Mouse (Mus musculus): ENCODE data around the gene Podxl2. TPM values are rescaled to one million over a fixed set of nuclear protein-coding genes. Genes with fewer than 3 reads are reported as not detected.

The Podxl2 gene
- polyA plus RNA-seq, 1 experiment from 2014 or later: 36.3 TPM

- TF ChIP-seq CTCF (IDR thresholded peaks at IDR 0.05; ENCODE audit: low read depth): no peak
- H3K9me3 ChIP-seq (ENCODE audit: control insufficient read depth): no peaks in the 10 kb centered on the region
- H3K4me1 ChIP-seq (replicated peaks; ENCODE audit: control insufficient read depth, insufficient read depth, low read length): no peaks in the 10 kb centered on the region
- WGBS: 81% methylated on average over 4 of the region's 4 CpGs
- H3K36me3 ChIP-seq (ENCODE audit: control insufficient read depth, insufficient read depth): peaks cover 39% of the 10 kb centered on the region
- H3K27ac ChIP-seq (ENCODE audit: low read depth, low read length): no peak overlapping the region
- no peak overlapping the region for H3K4me2 ChIP-seq (replicated peaks; ENCODE audit: low read depth)
- H3K9ac ChIP-seq (ENCODE audit: low read depth, low read length): no peak overlapping the region
- H3K4me3 ChIP-seq (ENCODE audit: low read depth, low read length): no peak overlapping the region
- no peaks in the 10 kb centered on the region for H3K27me3 ChIP-seq (replicated peaks; ENCODE audit: control insufficient read depth, insufficient read depth, low read length)
- ATAC-seq: no peak
Observed at GRCm38 (mm10) chr6:88913022-88913421, 38.2 kb upstream of the Podxl2 start.

GRCm38 (mm10) chr6:88909151-88909550 is 34.3 kb upstream of the Podxl2 start:
- H3K27me3 ChIP-seq (replicated peaks; ENCODE audit: control insufficient read depth, insufficient read depth, low read length): no peaks in the 10 kb centered on the region
- no peak overlapping the region for H3K9ac ChIP-seq (ENCODE audit: low read depth, low read length)
- no peak overlapping the region for H3K27ac ChIP-seq (ENCODE audit: low read depth, low read length)
- no peak for TF ChIP-seq CTCF (IDR thresholded peaks at IDR 0.05; ENCODE audit: low read depth)
- H3K4me3 ChIP-seq (ENCODE audit: low read depth, low read length): no peak overlapping the region
- H3K9me3 ChIP-seq (ENCODE audit: control insufficient read depth): no peaks in the 10 kb centered on the region
- 0 out of 2 replicates have a peak, but pooled peaks cover 3% of the 10 kb centered on the region for H3K4me1 ChIP-seq (replicated peaks; ENCODE audit: control insufficient read depth, insufficient read depth, low read length)
- no peak for ATAC-seq
- 91% methylated on average over 6 of the region's 6 CpGs for WGBS
- H3K36me3 ChIP-seq (ENCODE audit: control insufficient read depth, insufficient read depth): peaks cover 48% of the 10 kb centered on the region
- no peak overlapping the region for H3K4me2 ChIP-seq (replicated peaks; ENCODE audit: low read depth)

- Histone ChIP-seq H3K27me3 (replicated peaks; ENCODE audit: control insufficient read depth, insufficient read depth, low read length) (no peaks in the 10 kb centered on the region), H3K9ac (ENCODE audit: low read depth, low read length) (no peak overlapping the region), H3K9me3 (ENCODE audit: control insufficient read depth) (no peaks in the 10 kb centered on the region), H3K27ac (ENCODE audit: low read depth, low read length) (no peak overlapping the region), H3K4me2 (replicated peaks; ENCODE audit: low read depth) (0 out of 2 replicates have a peak overlapping the region, but pooled peaks have one; percentile 7), H3K4me3 (ENCODE audit: low read depth, low read length) (no peak overlapping the region), H3K4me1 (replicated peaks; ENCODE audit: control insufficient read depth, insufficient read depth, low read length) (peaks cover 12% of the 10 kb centered on the region), H3K36me3 (ENCODE audit: control insufficient read depth, insufficient read depth) (peaks cover 38% of the 10 kb centered on the region)
- TF ChIP-seq CTCF (IDR thresholded peaks at IDR 0.05; ENCODE audit: low read depth): peak; percentile 95
- 17% methylated on average over 16 of the region's 16 CpGs for WGBS
- ATAC-seq: peak; percentile 11; the same call in 1 of the 2 replicates
Observed at GRCm38 (mm10) chr6:88906369-88907108, 31.7 kb upstream of the Podxl2 start.

GRCm38 (mm10) chr6:88905042-88905441 is 30.2 kb upstream of the Podxl2 start:
- Histone ChIP-seq H3K9me3 (ENCODE audit: control insufficient read depth) (no peaks in the 10 kb centered on the region), H3K4me3 (ENCODE audit: low read depth, low read length) (no peak overlapping the region), H3K9ac (ENCODE audit: low read depth, low read length) (no peak overlapping the region), H3K36me3 (ENCODE audit: control insufficient read depth, insufficient read depth) (peaks cover 23% of the 10 kb centered on the region; the same call in 1 of the 2 replicates), H3K4me2 (replicated peaks; ENCODE audit: low read depth) (no peak overlapping the region), H3K27ac (ENCODE audit: low read depth, low read length) (peak overlapping the region; percentile 15; the same call in 1 of the 2 replicates), H3K27me3 (replicated peaks; ENCODE audit: control insufficient read depth, insufficient read depth, low read length) (no peaks in the 10 kb centered on the region), H3K4me1 (replicated peaks; ENCODE audit: control insufficient read depth, insufficient read depth, low read length) (peaks cover 18% of the 10 kb centered on the region)
- no peak for TF ChIP-seq CTCF (IDR thresholded peaks at IDR 0.05; ENCODE audit: low read depth)
- no peak for ATAC-seq
- WGBS: 82% methylated on average over 7 of the region's 7 CpGs

GRCm38 (mm10) chr6:88904456-88904974 is 29.7 kb upstream of the Podxl2 start:
- WGBS: 72% methylated on average over 4 of the region's 4 CpGs
- Histone ChIP-seq H3K4me3 (ENCODE audit: low read depth, low read length) (no peak overlapping the region), H3K4me1 (replicated peaks; ENCODE audit: control insufficient read depth, insufficient read depth, low read length) (peaks cover 18% of the 10 kb centered on the region), H3K27ac (ENCODE audit: low read depth, low read length) (0 out of 2 replicates have a peak overlapping the region, but pooled peaks have one; percentile 15), H3K9me3 (ENCODE audit: control insufficient read depth) (no peaks in the 10 kb centered on the region), H3K4me2 (replicated peaks; ENCODE audit: low read depth) (no peak overlapping the region), H3K36me3 (ENCODE audit: control insufficient read depth, insufficient read depth) (peaks cover 20% of the 10 kb centered on the region; the same call in 1 of the 2 replicates), H3K27me3 (replicated peaks; ENCODE audit: control insufficient read depth, insufficient read depth, low read length) (no peaks in the 10 kb centered on the region), H3K9ac (ENCODE audit: low read depth, low read length) (no peak overlapping the region)
- no peak for TF ChIP-seq CTCF (IDR thresholded peaks at IDR 0.05; ENCODE audit: low read depth)
- no peak for ATAC-seq

DNA sequence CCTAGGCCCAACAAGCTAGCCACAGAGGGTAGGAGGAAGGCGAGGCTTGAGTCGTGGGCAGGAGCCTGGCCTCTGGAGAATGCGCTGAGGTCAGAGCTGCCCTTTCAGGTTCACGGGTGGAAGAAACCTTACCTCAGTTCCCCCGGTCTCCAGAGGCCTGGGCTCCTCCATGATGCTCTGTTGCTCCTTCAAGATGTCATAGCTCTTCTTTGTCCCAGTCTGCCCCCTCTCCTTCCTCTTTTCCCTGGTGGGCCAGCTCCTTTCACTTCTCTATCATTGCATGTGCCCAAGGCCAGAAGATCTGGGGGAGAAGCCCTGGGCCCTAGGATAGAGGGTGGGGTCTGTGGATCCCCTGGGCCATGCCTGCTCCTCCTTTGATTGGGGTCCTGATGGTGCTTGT is 28.9 kb upstream of the Podxl2 start:
- Histone ChIP-seq H3K9ac (ENCODE audit: low read depth, low read length) (peak overlapping the region; percentile 78; the same call in 1 of the 2 replicates), H3K36me3 (ENCODE audit: control insufficient read depth, insufficient read depth) (peaks cover 16% of the 10 kb centered on the region; the same call in 1 of the 2 replicates), H3K4me1 (replicated peaks; ENCODE audit: control insufficient read depth, insufficient read depth, low read length) (peaks cover 18% of the 10 kb centered on the region), H3K4me3 (ENCODE audit: low read depth, low read length) (peak overlapping the region; percentile 67; the same call in 1 of the 2 replicates), H3K9me3 (ENCODE audit: control insufficient read depth) (no peaks in the 10 kb centered on the region), H3K27ac (ENCODE audit: low read depth, low read length) (peak overlapping the region; percentile 35), H3K27me3 (replicated peaks; ENCODE audit: control insufficient read depth, insufficient read depth, low read length) (no peaks in the 10 kb centered on the region), H3K4me2 (replicated peaks; ENCODE audit: low read depth) (peak overlapping the region; percentile 69)
- no peak for ATAC-seq
- 59% methylated on average over 5 of the region's 5 CpGs for WGBS
- no peak for TF ChIP-seq CTCF (IDR thresholded peaks at IDR 0.05; ENCODE audit: low read depth)
